Mouse (Mus musculus): ENCODE data around the gene Alyref. TPM values are rescaled to one million over a fixed set of nuclear protein-coding genes. Genes with fewer than 3 reads are reported as not detected.
A peak's percentile ranks its signal among the peaks of the same experiment; 100 is the strongest.

The Alyref gene
- polyA plus RNA-seq, 1 experiment from 2014 or later = 444 TPM

DNA sequence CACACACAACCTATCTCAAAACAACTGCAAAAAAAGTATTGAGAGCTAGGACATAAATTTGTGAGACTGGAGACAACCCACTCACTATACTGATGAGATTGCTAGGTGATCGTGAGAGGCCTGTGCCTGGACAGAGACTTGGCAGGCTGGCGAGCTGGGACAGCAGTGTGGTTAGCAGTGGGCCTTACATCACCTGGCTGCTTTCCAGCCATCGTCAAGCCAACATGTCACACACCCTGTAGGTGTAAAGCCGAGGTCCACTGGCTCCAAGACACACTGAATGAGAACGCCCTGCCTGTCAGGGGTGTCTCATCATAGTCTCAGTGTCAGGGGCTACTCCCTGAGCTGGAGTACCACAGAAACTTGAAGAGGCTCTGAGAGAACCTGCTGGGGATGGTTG, 45.4 kb downstream of the Alyref start:
- Histone ChIP-seq H3K9me3 (no peaks in the 10 kb centered on the region), H3K4me1 (peaks cover 38% of the 10 kb centered on the region), H3K4me3 (no peak overlapping the region), H3K27ac (no peak overlapping the region), H3K27me3 (ENCODE audit: insufficient read depth, poor library complexity, severe bottlenecking) (peaks cover 3% of the 10 kb centered on the region; the same call in 1 of the 2 replicates), H3K36me3 (no peaks in the 10 kb centered on the region)
- DNase-seq (ENCODE audit: low spot score) = no peak
- WGBS = 70% methylated on average over 5 of the region's 5 CpGs

DNA sequence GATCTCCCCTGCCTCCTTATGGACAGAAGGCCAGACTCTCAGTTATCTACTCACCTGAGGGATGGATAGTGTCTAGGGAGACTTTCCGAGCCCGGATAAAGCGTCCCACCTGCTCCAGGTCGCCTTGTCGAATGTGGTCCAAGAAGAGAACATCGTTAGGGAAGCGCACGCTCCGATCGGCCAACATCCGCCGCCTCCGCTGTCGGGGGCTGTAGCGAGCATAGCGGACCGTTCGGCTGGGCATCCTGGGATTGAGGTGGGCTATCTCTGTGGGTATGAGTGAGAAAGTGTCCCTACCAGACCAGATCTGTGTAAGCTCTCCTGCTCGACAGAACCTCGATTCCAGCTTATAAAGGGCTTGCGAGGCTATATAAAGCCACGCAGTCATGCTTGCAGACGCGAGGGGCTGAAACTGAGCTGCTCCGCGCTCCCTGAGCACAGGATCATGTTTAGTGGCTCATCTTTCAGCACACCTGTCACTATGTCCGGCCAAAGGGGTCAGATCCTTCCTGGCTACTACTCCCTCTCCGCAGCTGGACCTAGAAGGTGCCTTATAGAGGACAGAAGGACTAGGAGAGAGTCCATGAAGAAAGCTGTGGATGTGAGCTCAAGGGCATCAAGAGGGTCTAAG, 47.2 kb downstream of the Alyref start, which contains the start of gene Ppp1r27:
TSS of gene Ppp1r27 (minus strand) at position 323 of the 631 bp plus-strand sequence.
- Histone ChIP-seq H3K4me3 (peak within 1 kb of the TSS; percentile 91), H3K27me3 (ENCODE audit: insufficient read depth, poor library complexity, severe bottlenecking) (peaks cover 3% of the 10 kb centered on the region; the same call in 1 of the 2 replicates), H3K4me1 (peaks cover 45% of the 10 kb centered on the region), H3K9me3 (no peaks in the 10 kb centered on the region), H3K27ac (peak within 1 kb of the TSS; percentile 98), H3K36me3 (peaks cover 2% of the 10 kb centered on the region; the same call in 1 of the 2 replicates)
- WGBS = 86% methylated on average over 28 of the region's 28 CpGs
- no peak for DNase-seq (ENCODE audit: low spot score)

DNA sequence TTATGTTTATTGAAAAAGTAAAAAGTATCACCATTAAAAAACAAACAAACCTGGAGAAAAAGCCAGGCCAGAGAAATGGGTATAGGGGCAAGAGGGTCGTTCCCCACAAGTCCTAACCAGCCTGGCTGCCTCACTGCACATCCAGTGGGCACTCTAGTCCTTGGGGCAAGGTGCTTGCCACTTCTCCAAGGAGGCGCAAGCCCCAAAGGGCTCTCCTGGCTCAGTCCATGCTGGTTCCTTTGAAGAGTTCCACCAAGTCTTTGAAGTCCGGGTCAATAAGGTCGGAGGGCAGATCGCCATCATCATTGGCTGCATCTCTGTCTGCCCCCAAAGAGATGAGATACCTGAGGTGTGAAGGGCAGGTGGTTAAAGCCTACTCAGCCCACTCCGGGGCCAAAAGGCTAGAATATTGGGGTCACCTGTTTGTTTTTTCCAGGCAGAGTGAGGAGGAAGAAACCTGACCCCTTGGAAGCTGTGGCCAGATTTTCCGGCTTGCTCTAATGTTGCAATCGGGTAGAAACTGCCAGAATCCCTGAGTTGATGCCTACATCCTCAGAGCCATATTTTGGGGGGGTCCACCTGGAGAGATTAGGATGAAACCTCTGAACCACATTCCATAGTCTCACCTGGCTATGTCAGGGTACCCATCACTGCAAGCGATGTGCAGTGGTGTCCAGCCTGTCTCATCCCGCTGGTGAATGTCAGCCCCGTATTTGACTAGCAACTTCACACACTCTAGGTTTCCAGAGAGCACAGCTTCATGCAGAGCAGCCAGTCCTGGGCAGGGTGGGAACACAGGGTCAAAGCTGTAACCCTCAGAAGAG, 48.0 kb downstream of the Alyref start:
- DNase-seq (ENCODE audit: low spot score) = no peak
- Histone ChIP-seq H3K27ac (peak overlapping the region; percentile 98), H3K9me3 (no peaks in the 10 kb centered on the region), H3K4me1 (peaks cover 46% of the 10 kb centered on the region), H3K27me3 (ENCODE audit: insufficient read depth, poor library complexity, severe bottlenecking) (no peaks in the 10 kb centered on the region), H3K36me3 (peaks cover 9% of the 10 kb centered on the region), H3K4me3 (peak overlapping the region; percentile 91)
- WGBS = 73% methylated on average over 11 of the region's 11 CpGs

DNA sequence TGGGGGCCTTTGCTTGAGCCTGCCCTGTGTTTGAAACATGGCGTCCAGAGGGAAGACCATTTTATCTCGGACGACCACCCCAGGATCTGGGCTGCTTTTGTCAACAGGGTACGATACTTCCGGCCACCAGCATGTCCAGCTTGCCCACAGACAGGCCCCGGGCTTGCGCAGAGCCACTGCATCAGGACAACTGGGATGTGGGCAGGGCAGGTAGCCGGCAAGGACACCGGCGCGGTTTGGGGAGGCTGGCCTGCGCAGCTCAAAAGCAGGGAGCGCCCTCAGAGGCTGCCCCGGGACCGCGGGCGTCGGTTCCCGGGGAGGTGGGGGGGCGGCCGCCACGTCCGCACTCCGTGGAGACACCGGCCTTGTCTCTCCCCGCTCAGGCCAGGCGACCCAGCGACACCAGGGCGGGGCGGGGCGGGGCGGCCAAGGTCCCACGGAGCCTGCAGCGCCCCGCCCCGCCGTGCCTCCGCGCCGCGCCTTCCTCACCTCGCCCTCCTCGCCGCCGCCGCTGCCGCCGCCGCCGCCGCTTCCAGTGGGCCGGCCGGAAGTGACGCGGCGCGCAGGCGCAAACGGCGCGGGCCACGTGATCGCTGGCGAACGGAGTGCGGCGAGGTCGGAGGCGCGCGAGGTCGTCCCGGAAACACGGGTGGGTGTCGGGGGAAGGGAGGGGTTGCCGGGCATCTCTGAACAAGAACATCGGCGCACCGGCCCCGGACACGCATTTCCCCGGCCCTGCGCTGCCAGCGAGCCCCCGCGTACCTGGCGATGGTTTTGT, 48.8 kb downstream of the Alyref start, which contains the start of gene Mcrip1:
TSS of gene Mcrip1 (minus strand) at position 560 of the 778 bp plus-strand sequence.
- H3K9me3 ChIP-seq = no peaks in the 10 kb centered on the region
- H3K27me3 ChIP-seq (ENCODE audit: insufficient read depth, poor library complexity, severe bottlenecking) = no peaks in the 10 kb centered on the region
- 1% methylated on average over 71 of the region's 87 CpGs for WGBS
- DNase-seq (ENCODE audit: low spot score) = peak; percentile 91
- peaks cover 17% of the 10 kb centered on the region for H3K36me3 ChIP-seq
- H3K4me1 ChIP-seq = peaks cover 39% of the 10 kb centered on the region
- H3K27ac ChIP-seq = peak within 1 kb of the TSS; percentile 98
- peak within 1 kb of the TSS; percentile 91 for H3K4me3 ChIP-seq

DNA sequence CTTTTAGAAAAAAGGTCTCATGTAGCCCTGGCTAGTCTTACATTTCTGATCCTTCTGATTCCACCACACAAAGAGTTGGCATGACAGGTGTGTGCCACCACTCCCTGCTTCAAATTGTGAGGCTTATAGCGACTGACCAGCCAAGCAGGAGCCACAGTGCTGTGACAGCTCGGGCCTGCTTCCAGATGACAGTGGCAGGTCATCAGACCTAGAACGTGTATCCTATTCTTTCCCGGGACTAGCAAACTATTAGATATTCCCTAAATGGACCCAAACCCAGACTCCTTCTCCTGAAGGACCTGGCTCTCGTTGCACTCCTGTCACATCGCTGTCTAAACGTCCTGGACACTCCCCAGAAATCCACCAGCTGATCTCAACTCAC, 49.4 kb downstream of the Alyref start:
- Histone ChIP-seq H3K27me3 (ENCODE audit: insufficient read depth, poor library complexity, severe bottlenecking) (no peaks in the 10 kb centered on the region), H3K9me3 (no peaks in the 10 kb centered on the region), H3K36me3 (peaks cover 23% of the 10 kb centered on the region), H3K4me3 (peak overlapping the region; percentile 91), H3K27ac (peak overlapping the region; percentile 98), H3K4me1 (peaks cover 39% of the 10 kb centered on the region)
- WGBS = 25% methylated on average over 7 of the region's 7 CpGs
- no peak for DNase-seq (ENCODE audit: low spot score)

DNA sequence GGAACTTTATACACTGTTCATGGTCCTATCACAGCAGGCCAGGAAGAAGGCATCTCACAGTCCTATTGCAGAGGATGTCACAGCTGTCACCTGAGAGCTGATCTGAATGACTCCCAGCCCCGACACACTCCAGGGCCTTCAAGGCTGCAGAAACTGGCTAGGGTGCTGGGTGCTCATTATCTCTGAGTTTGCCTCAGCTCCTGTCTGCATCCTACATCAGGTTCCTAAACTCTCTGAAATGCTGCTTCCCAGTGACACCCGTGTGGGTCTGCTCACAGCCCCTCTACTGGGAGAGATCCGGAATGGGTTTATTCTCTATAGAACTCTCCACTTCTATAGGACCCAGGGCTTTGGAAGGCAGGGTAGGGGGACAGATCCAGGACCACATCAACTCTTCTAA, 50.0 kb downstream of the Alyref start:
- peak overlapping the region; percentile 98; the same call in 1 of the 2 replicates for H3K27ac ChIP-seq
- 83% methylated on average over 3 of the region's 3 CpGs for WGBS
- peaks cover 29% of the 10 kb centered on the region for H3K36me3 ChIP-seq
- H3K27me3 ChIP-seq (ENCODE audit: insufficient read depth, poor library complexity, severe bottlenecking) = no peaks in the 10 kb centered on the region
- no peaks in the 10 kb centered on the region for H3K9me3 ChIP-seq
- no peak for DNase-seq (ENCODE audit: low spot score)
- peaks cover 39% of the 10 kb centered on the region for H3K4me1 ChIP-seq
- H3K4me3 ChIP-seq = peak overlapping the region; percentile 91

DNA sequence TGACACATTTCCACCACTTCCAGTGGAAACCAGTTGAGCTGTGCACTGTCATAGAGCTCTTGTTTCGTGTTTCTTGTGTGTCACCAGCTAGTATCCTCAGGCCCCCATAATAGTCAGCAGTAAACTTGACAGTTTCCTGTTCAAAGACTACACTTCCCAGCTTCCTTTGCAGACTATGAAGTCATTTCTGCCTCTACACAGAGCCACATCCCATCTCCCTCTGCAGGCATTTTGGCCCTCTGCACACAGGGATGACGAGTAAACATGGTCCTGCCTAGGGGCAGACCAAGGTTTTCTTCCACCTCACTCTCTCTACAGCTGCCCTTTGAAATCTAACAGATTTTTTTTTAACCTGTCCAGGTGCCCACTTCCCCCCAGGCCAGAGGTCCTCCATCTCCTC, 50.7 kb downstream of the Alyref start:
- Histone ChIP-seq H3K27ac (no peak overlapping the region), H3K9me3 (no peaks in the 10 kb centered on the region)

DNA sequence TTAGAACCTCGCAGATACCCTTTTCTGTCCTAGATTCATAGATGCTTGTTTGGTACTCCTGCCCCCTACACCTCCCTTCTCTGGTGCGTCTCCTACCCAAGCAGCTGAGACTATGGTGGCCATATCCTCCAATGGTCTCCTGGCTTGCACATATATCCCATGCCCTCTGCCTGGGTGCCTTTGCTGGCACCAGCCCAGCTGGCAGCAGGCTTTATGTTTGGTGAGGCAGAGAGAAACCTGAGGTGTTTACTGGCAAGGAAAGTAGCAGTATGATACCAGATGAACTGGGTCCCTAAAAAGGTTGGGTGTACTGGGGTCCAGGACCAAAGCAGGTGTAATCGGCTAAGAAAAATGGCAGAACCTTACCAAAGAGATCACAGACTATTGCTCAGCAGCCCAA, 52.2 kb downstream of the Alyref start:
- WGBS = 92% methylated on average over 3 of the region's 3 CpGs
- no peaks in the 10 kb centered on the region for H3K27me3 ChIP-seq (ENCODE audit: insufficient read depth, poor library complexity, severe bottlenecking)
- no peak for DNase-seq (ENCODE audit: low spot score)
- no peaks in the 10 kb centered on the region for H3K9me3 ChIP-seq
- H3K27ac ChIP-seq = no peak overlapping the region
- H3K4me3 ChIP-seq = no peak overlapping the region
- peaks cover 43% of the 10 kb centered on the region for H3K36me3 ChIP-seq
- peaks cover 51% of the 10 kb centered on the region for H3K4me1 ChIP-seq

More for the DNA sequence above, 50.7 kb downstream of the Alyref start:
- Histone ChIP-seq H3K4me3 (no peak overlapping the region), H3K27me3 (ENCODE audit: insufficient read depth, poor library complexity, severe bottlenecking) (no peaks in the 10 kb centered on the region), H3K4me1 (peaks cover 45% of the 10 kb centered on the region), H3K36me3 (peaks cover 36% of the 10 kb centered on the region)
- WGBS = 65% methylated on average over 2 of the region's 2 CpGs
- DNase-seq (ENCODE audit: low spot score) = no peak

DNA sequence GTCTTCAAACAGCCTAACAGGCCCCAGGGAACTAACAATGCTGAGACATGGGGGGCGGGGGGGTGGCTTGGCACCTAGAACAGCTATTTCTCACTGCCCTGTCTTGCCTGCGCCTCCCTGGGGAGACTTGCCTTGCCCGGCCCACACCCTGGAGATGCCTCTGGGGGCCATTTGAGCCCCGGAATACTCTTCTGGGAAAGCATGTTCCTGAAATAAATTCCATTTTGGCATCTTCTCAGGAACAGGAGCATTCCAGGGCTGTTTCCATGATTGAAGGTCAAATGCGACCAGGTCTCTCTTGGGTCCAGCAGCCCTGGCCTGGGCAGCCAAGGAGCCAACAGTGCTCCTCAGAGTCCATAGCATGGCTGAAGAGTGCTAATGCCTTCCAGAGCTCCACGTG, 55.8 kb downstream of the Alyref start:
- Histone ChIP-seq H3K27ac (no peak overlapping the region), H3K4me1 (peaks cover 45% of the 10 kb centered on the region), H3K4me3 (0 out of 2 replicates have a peak overlapping the region, but pooled peaks have one; percentile 0), H3K36me3 (peaks cover 43% of the 10 kb centered on the region), H3K9me3 (no peaks in the 10 kb centered on the region), H3K27me3 (ENCODE audit: insufficient read depth, poor library complexity, severe bottlenecking) (peaks cover 14% of the 10 kb centered on the region; the same call in 1 of the 2 replicates)
- 73% methylated on average over 6 of the region's 6 CpGs for WGBS
- no peak for DNase-seq (ENCODE audit: low spot score)

Small RNAs within 50 kb of the gene (microRNA-seq; reads per million reads assigned to microRNA genes)
- 1.3 reads per million for gene Mir6936

Other genes starting within 250 kb of the Alyref start
- 1,513 and 2,033 TPM in 2 replicates for gene Actg1, start 249.8 kb downstream of the Alyref start, polyA plus RNA-seq (2016; fragmentation: Nextera tagmentation; extraction: Ambion mirVana)
- gene Fscn2, start 236.8 kb downstream of the Alyref start, polyA plus RNA-seq (2016; fragmentation: Nextera tagmentation; extraction: Ambion mirVana) = 0.25 and 0.49 TPM in 2 replicates
- gene Faap100, start 219.6 kb downstream of the Alyref start, polyA plus RNA-seq (2016; fragmentation: Nextera tagmentation; extraction: Ambion mirVana) = 32.5 and 35.9 TPM in 2 replicates
- 43.0 and 49.6 TPM in 2 replicates for gene Nploc4, start 160.7 kb downstream of the Alyref start, polyA plus RNA-seq (2016; fragmentation: Nextera tagmentation; extraction: Ambion mirVana)
- not detected in 2 replicates for gene Tspan10, start 155.7 kb downstream of the Alyref start, polyA plus RNA-seq (2016; fragmentation: Nextera tagmentation; extraction: Ambion mirVana)
- gene Pde6g, start 144.9 kb downstream of the Alyref start, polyA plus RNA-seq (2016; fragmentation: Nextera tagmentation; extraction: Ambion mirVana) = 0.44 TPM in 1 of 2 replicates, not detected in the other
- gene Oxld1, start 140.3 kb downstream of the Alyref start, polyA plus RNA-seq (2016; fragmentation: Nextera tagmentation; extraction: Ambion mirVana) = 16.7 and 17.6 TPM in 2 replicates
- gene Ccdc137, start 140.2 kb downstream of the Alyref start, polyA plus RNA-seq (2016; fragmentation: Nextera tagmentation; extraction: Ambion mirVana) = 27.0 and 36.1 TPM in 2 replicates
- gene Arl16, start 130.8 kb downstream of the Alyref start, polyA plus RNA-seq (2016; fragmentation: Nextera tagmentation; extraction: Ambion mirVana) = 46.0 and 52.2 TPM in 2 replicates
- 259 and 270 TPM in 2 replicates for gene Mrpl12, start 113.8 kb downstream of the Alyref start, polyA plus RNA-seq (2016; fragmentation: Nextera tagmentation; extraction: Ambion mirVana)
- gene Slc25a10, start 106.5 kb downstream of the Alyref start, polyA plus RNA-seq (2016; fragmentation: Nextera tagmentation; extraction: Ambion mirVana) = 55.6 and 56.6 TPM in 2 replicates
- 0.26 and 2.2 TPM in 2 replicates for gene Gcgr, start 67.7 kb downstream of the Alyref start, polyA plus RNA-seq (2016; fragmentation: Nextera tagmentation; extraction: Ambion mirVana)
- gene Mcrip1, start 48.6 kb downstream of the Alyref start, polyA plus RNA-seq (2016; fragmentation: Nextera tagmentation; extraction: Ambion mirVana) = 153 and 186 TPM in 2 replicates
- gene Ppp1r27, start 47.2 kb downstream of the Alyref start, polyA plus RNA-seq (2016; fragmentation: Nextera tagmentation; extraction: Ambion mirVana) = not detected in 2 replicates
- 550 and 670 TPM in 2 replicates for gene P4hb, start 25.1 kb downstream of the Alyref start, polyA plus RNA-seq (2016; fragmentation: Nextera tagmentation; extraction: Ambion mirVana)
- gene Arhgdia, start 16.7 kb downstream of the Alyref start, polyA plus RNA-seq (2016; fragmentation: Nextera tagmentation; extraction: Ambion mirVana) = 587 and 673 TPM in 2 replicates
- 186 and 201 TPM in 2 replicates for gene Anapc11, start 56 bp upstream of the Alyref start, polyA plus RNA-seq (2016; fragmentation: Nextera tagmentation; extraction: Ambion mirVana)
- 4.8 and 7.0 TPM in 2 replicates for gene Npb, start 10.1 kb upstream of the Alyref start, polyA plus RNA-seq (2016; fragmentation: Nextera tagmentation; extraction: Ambion mirVana)
- gene Pcyt2, start 19.6 kb upstream of the Alyref start, polyA plus RNA-seq (2016; fragmentation: Nextera tagmentation; extraction: Ambion mirVana) = 119 and 130 TPM in 2 replicates
- gene Sirt7, start 26.9 kb upstream of the Alyref start, polyA plus RNA-seq (2016; fragmentation: Nextera tagmentation; extraction: Ambion mirVana) = 25.6 and 29.5 TPM in 2 replicates
- 22.7 and 28.2 TPM in 2 replicates for gene Mafg, start 35.2 kb upstream of the Alyref start, polyA plus RNA-seq (2016; fragmentation: Nextera tagmentation; extraction: Ambion mirVana)
- gene Pycr1, start 45.4 kb upstream of the Alyref start, polyA plus RNA-seq (2016; fragmentation: Nextera tagmentation; extraction: Ambion mirVana) = 28.5 and 29.9 TPM in 2 replicates
- 6.7 and 9.3 TPM in 2 replicates for gene Myadml2, start 49.8 kb upstream of the Alyref start, polyA plus RNA-seq (2016; fragmentation: Nextera tagmentation; extraction: Ambion mirVana)
- gene Notum, start 62.8 kb upstream of the Alyref start, polyA plus RNA-seq (2016; fragmentation: Nextera tagmentation; extraction: Ambion mirVana) = 1.6 and 5.8 TPM in 2 replicates
- 127 and 134 TPM in 2 replicates for gene Aspscr1, start 74.6 kb upstream of the Alyref start, polyA plus RNA-seq (2016; fragmentation: Nextera tagmentation; extraction: Ambion mirVana)
- 124 and 136 TPM in 2 replicates for gene Cenpx, start 115.4 kb upstream of the Alyref start, polyA plus RNA-seq (2016; fragmentation: Nextera tagmentation; extraction: Ambion mirVana)
- 31.7 and 43.6 TPM in 2 replicates for gene Lrrc45, start 115.6 kb upstream of the Alyref start, polyA plus RNA-seq (2016; fragmentation: Nextera tagmentation; extraction: Ambion mirVana)
- gene Rac3, start 123.1 kb upstream of the Alyref start, polyA plus RNA-seq (2016; fragmentation: Nextera tagmentation; extraction: Ambion mirVana) = 6.9 and 13.8 TPM in 2 replicates
- 8.8 and 10.6 TPM in 2 replicates for gene Dcxr, start 128.9 kb upstream of the Alyref start, polyA plus RNA-seq (2016; fragmentation: Nextera tagmentation; extraction: Ambion mirVana)
- 1.1 and 1.3 TPM in 2 replicates for gene Cbr2, start 133.7 kb upstream of the Alyref start, polyA plus RNA-seq (2016; fragmentation: Nextera tagmentation; extraction: Ambion mirVana)
- gene Hmga1b, start 164.4 kb upstream of the Alyref start, polyA plus RNA-seq (2016; fragmentation: Nextera tagmentation; extraction: Ambion mirVana) = 6.4 and 7.7 TPM in 2 replicates
- 28.4 and 30.4 TPM in 2 replicates for gene Rfng, start 185.8 kb upstream of the Alyref start, polyA plus RNA-seq (2016; fragmentation: Nextera tagmentation; extraction: Ambion mirVana)
- 184 and 208 TPM in 2 replicates for gene Gps1, start 185.9 kb upstream of the Alyref start, polyA plus RNA-seq (2016; fragmentation: Nextera tagmentation; extraction: Ambion mirVana)
- 70.5 and 88.8 TPM in 2 replicates for gene Dus1l, start 198.0 kb upstream of the Alyref start, polyA plus RNA-seq (2016; fragmentation: Nextera tagmentation; extraction: Ambion mirVana)
- 55.2 and 74.9 TPM in 2 replicates for gene Fasn, start 226.2 kb upstream of the Alyref start, polyA plus RNA-seq (2016; fragmentation: Nextera tagmentation; extraction: Ambion mirVana)